Mouse (Mus musculus) heart, embryonic 12.5 days (tissue): ENCODE measurements around the gene Kcnn1. TPM values are rescaled to one million over a fixed set of nuclear protein-coding genes. Genes with fewer than 3 reads are reported as not detected.

Experiments
- ATAC-seq: fragments of 200-750 bp; cut with Nextera tagmentation; 2 replicates; pipeline ENCODE4 v1.8.0; 2017; ENCODE audit warnings: moderate TSS enrichment, moderate library complexity; ENCODE audit not compliant: insufficient number of reproducible peaks, low FRiP score
- H3K27ac ChIP-seq: fragments of 300-500 bp; sonication (generic); 2 replicates; pipeline ENCODE4 v1.5.1; 2016; ENCODE audit warnings: mild to moderate bottlenecking, moderate library complexity; ENCODE audit not compliant: poor library complexity, severe bottlenecking
- H3K27me3 ChIP-seq: fragments of 300-500 bp; sonication (generic); replicated peaks from 2 replicates; pipeline ENCODE4 v1.6.1; 2016; ENCODE audit warnings: mild to moderate bottlenecking, moderate library complexity
- H3K36me3 ChIP-seq: fragments of 300-500 bp; sonication (generic); 2 replicates; pipeline ENCODE4 v1.6.1; 2016; ENCODE audit warnings: mild to moderate bottlenecking, moderate library complexity
- H3K4me1 ChIP-seq: fragments of 300-500 bp; sonication (generic); replicated peaks from 2 replicates; pipeline ENCODE4 v1.6.1; 2016; ENCODE audit warnings: mild to moderate bottlenecking
- H3K4me2 ChIP-seq: fragments of 300-500 bp; sonication (generic); 2 replicates; pipeline ENCODE4 v1.6.1; 2016; ENCODE audit warnings: mild to moderate bottlenecking, moderate library complexity
- H3K4me3 ChIP-seq: fragments of 300-500 bp; sonication (generic); 2 replicates; pipeline ENCODE4 v1.5.1; 2016; ENCODE audit warnings: mild to moderate bottlenecking
- H3K9ac ChIP-seq: fragments of 300-500 bp; sonication (generic); 2 replicates; pipeline ENCODE4 v1.6.1; 2016; ENCODE audit warnings: mild to moderate bottlenecking, moderate library complexity
- H3K9me3 ChIP-seq: fragments of 300-500 bp; sonication (generic); replicated peaks from 2 replicates; pipeline ENCODE4 v1.6.1; 2016; ENCODE audit warnings: mild to moderate bottlenecking, moderate library complexity
- WGBS: fragments of 180-500 bp; shearing (Covaris S2); methylation state at CpG from one replicate; pipeline ENCODE4 v1.1.7; 2016; 5-methylcytosine and 5-hydroxymethylcytosine counted together
- polyA plus RNA-seq: library from polyadenylated mRNA; unstranded; fragments of >200 nt; fragmentation: Nextera tagmentation; extraction: Ambion mirVana; gene quantifications from 2 replicates; pipeline ENCODE4 v1.2.1, GENCODE M21; 2016

The Kcnn1 gene
- polyA plus RNA-seq, 1 experiment from 2014 or later, result 1.8 TPM

DNA sequence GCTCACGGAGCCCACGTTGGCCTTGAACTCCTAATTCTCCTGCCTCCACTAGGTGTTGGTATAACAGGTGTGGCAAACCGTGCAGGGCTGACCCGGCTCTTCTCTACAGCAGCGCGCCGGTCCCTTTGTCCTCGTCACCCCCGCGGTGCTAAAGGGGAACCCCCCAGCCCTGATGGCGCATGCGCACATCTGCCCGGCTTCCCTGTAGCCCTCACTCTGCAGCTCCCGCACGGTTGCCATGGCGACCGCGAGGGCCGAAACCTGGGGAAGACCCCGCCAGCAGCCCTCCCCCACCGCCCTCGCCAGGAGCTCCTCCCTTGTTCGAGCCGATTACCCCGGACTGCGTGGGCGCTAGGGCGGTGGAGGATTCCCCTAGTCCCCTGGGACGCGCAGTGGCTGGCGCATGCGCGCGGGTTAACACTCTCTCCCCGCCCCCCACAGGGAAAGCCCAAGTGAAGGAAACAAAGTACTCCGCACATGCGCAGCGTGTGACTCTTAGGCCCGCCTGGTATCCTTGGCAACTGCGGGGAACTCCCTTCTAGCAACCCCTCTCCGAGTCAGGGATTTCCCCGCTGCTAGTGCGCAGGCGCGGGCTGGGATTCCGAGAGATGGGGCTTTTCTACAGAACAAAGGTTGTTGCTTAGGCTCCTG, 2.4 kb upstream of the Kcnn1 start:
- ATAC-seq, result peak; percentile 91
- Histone ChIP-seq H3K9ac (peak overlapping the region; percentile 69), H3K36me3 (peaks cover 8% of the 10 kb centered on the region), H3K9me3 (no peaks in the 10 kb centered on the region), H3K4me3 (peak overlapping the region; percentile 59), H3K4me2 (peak overlapping the region; percentile 90), H3K27ac (peak overlapping the region; percentile 71), H3K27me3 (peaks cover 29% of the 10 kb centered on the region), H3K4me1 (peaks cover 57% of the 10 kb centered on the region)
- WGBS, result under 1% methylated on average over 46 of the region's 46 CpGs

DNA sequence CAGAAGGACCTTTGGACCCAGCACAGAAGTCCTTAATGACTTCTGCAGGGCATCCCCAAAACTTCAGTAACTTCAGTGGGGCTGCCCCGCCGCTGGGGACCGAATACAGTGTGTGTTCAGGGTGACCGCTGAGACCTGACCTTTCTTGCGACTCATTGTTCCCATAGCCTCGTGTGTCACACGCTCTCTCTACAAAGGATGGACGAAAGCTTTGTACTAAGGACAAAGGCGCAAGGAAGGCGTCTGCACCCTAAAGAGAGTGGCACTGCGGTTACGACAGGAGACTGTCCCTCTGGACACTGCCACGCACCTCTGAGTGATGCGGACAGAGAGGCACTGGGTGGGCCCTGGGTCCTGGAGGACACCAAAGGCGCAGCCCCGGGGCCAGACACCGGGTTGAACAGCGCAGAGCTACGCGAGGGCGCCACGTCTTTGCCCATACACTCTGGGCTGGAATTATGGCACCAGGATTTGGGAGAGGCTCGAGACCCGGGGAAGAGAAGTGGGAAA, 1.7 kb upstream of the Kcnn1 start:
- peak overlapping the region; percentile 90 for H3K4me2 ChIP-seq
- peak overlapping the region; percentile 69 for H3K9ac ChIP-seq
- H3K27me3 ChIP-seq, result peaks cover 35% of the 10 kb centered on the region
- H3K4me3 ChIP-seq, result peak overlapping the region; percentile 59
- H3K4me1 ChIP-seq, result peaks cover 55% of the 10 kb centered on the region
- ATAC-seq, result no peak
- H3K9me3 ChIP-seq, result no peaks in the 10 kb centered on the region
- H3K27ac ChIP-seq, result peak overlapping the region; percentile 71; the same call in 1 of the 2 replicates
- WGBS, result 2% methylated on average over 24 of the region's 24 CpGs
- H3K36me3 ChIP-seq, result peaks cover 8% of the 10 kb centered on the region

DNA sequence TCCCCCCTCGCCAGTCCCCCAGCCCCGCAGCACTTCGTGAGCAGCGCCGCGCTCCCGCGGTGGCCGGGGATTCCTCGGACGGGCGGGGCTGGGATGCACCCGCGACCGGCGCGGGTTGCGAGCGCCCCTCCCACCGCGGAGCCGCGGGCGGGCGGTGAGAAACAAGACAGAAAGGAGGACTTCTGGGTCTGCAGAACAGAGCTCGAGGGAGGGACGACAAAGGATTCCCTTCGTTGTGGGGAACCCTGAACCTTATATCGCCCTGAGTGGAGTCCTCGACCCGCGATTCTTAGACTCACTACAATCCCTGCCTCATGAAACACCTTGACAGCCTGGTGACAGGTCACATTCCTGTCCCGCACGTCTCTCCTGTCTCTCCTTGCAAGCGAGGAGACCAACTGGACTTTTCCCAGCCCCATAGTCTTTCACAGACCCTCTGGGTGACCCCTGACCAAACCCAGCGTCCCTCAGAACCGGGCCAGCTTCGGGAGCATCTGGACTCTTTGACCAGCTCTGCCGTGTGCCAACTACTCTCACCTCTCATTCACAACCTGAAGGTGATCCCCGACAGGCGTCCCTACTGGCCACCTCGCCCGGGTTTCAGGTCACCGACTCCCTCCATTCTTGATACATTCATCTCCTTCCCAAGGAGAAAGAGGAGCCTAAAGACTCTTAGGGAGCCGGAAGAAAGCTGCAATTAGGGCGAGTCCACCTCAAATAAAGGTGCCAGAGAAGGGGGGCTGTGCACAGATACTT, 1.1 kb upstream of the Kcnn1 start:
- ATAC-seq, result no peak
- no peaks in the 10 kb centered on the region for H3K9me3 ChIP-seq
- 1% methylated on average over 45 of the region's 46 CpGs for WGBS
- H3K27ac ChIP-seq, result no peak overlapping the region
- H3K4me2 ChIP-seq, result peak overlapping the region; percentile 90
- H3K4me1 ChIP-seq, result peaks cover 49% of the 10 kb centered on the region
- peaks cover 8% of the 10 kb centered on the region for H3K36me3 ChIP-seq
- peak overlapping the region; percentile 69 for H3K9ac ChIP-seq
- peaks cover 35% of the 10 kb centered on the region for H3K27me3 ChIP-seq
- peak overlapping the region; percentile 59 for H3K4me3 ChIP-seq

GRCm38 (mm10) chr8:70857516-70857915, 5.5 kb downstream of the Kcnn1 start:
- no peak overlapping the region for H3K27ac ChIP-seq
- peaks cover 17% of the 10 kb centered on the region for H3K4me1 ChIP-seq
- no peak overlapping the region for H3K4me2 ChIP-seq
- H3K9ac ChIP-seq, result no peak overlapping the region
- H3K27me3 ChIP-seq, result peaks cover 54% of the 10 kb centered on the region
- H3K36me3 ChIP-seq, result no peaks in the 10 kb centered on the region
- H3K4me3 ChIP-seq, result no peak overlapping the region
- H3K9me3 ChIP-seq, result no peaks in the 10 kb centered on the region
- no peak for ATAC-seq
- WGBS, result 16% methylated on average over 4 of the region's 4 CpGs

DNA sequence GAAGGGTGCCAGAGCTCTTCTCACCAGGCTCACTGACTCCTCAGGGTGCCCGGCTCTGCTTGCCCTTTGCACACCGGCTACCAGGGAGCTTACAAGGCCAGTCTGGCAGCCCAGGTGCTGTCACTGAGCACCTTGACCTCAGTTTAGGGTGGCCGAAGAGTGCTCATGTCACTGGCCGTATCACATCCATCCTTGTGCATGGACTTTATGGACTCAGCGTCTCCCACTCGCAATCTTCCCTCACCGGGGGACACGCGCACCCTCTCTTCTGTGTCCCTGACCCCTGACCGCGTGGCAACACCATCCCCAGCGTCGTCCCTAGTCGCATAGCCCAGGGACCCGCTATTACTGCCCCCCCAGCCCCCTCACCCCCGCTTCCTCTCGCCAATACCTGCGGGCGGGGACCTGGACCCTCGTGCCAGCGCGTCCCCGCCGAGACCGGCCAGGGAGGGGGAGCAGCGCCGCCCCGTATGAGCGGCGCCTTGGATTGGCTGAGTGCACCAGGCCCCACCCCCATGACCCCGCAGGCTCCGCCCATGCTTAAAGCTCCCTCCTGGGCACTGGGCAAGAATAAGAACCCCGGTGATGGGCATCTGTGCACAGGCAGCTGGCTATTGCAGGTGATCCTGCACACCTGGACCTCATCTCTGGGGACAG, 6.4 kb downstream of the Kcnn1 start:
- peak overlapping the region; percentile 97 for H3K4me2 ChIP-seq
- no peaks in the 10 kb centered on the region for H3K9me3 ChIP-seq
- H3K36me3 ChIP-seq, result no peaks in the 10 kb centered on the region
- peak overlapping the region; percentile 74 for H3K9ac ChIP-seq
- H3K4me3 ChIP-seq, result peak overlapping the region; percentile 58
- H3K4me1 ChIP-seq, result peaks cover 20% of the 10 kb centered on the region
- H3K27me3 ChIP-seq, result peaks cover 45% of the 10 kb centered on the region
- WGBS, result 8% methylated on average over 33 of the region's 33 CpGs
- peak; percentile 80 for ATAC-seq
- no peak overlapping the region for H3K27ac ChIP-seq

- peak overlapping the region; percentile 97; the same call in 1 of the 2 replicates for H3K4me2 ChIP-seq
- no peak overlapping the region for H3K27ac ChIP-seq
- no peaks in the 10 kb centered on the region for H3K9me3 ChIP-seq
- H3K36me3 ChIP-seq, result no peaks in the 10 kb centered on the region
- H3K4me3 ChIP-seq, result no peak overlapping the region
- ATAC-seq, result no peak
- H3K4me1 ChIP-seq, result peaks cover 20% of the 10 kb centered on the region
- H3K9ac ChIP-seq, result no peak overlapping the region
- peaks cover 39% of the 10 kb centered on the region for H3K27me3 ChIP-seq
- 59% methylated on average over 5 of the region's 5 CpGs for whole genome bisulfite sequencing
Observed at GRCm38 (mm10) chr8:70856028-70856427, 7.0 kb downstream of the Kcnn1 start.

GRCm38 (mm10) chr8:70853863-70854262, 9.2 kb downstream of the Kcnn1 start:
- WGBS, result 66% methylated on average over 2 of the region's 2 CpGs
- no peak for ATAC-seq
- H3K4me1 ChIP-seq, result peaks cover 20% of the 10 kb centered on the region
- H3K36me3 ChIP-seq, result no peaks in the 10 kb centered on the region
- H3K9me3 ChIP-seq, result no peaks in the 10 kb centered on the region
- H3K27me3 ChIP-seq, result peaks cover 44% of the 10 kb centered on the region
- H3K4me3 ChIP-seq, result no peak overlapping the region
- H3K4me2 ChIP-seq, result no peak overlapping the region
- no peak overlapping the region for H3K9ac ChIP-seq
- H3K27ac ChIP-seq, result no peak overlapping the region

- Histone ChIP-seq H3K27ac (no peak overlapping the region), H3K4me3 (no peak overlapping the region), H3K9me3 (no peaks in the 10 kb centered on the region), H3K9ac (no peak overlapping the region), H3K4me1 (peaks cover 20% of the 10 kb centered on the region), H3K27me3 (peaks cover 55% of the 10 kb centered on the region), H3K36me3 (no peaks in the 10 kb centered on the region), H3K4me2 (no peak overlapping the region)
- 85% methylated on average over 41 of the region's 41 CpGs for WGBS
- ATAC-seq, result no peak
Observed at GRCm38 (mm10) chr8:70852595-70853231, 10.3 kb downstream of the Kcnn1 start.

DNA sequence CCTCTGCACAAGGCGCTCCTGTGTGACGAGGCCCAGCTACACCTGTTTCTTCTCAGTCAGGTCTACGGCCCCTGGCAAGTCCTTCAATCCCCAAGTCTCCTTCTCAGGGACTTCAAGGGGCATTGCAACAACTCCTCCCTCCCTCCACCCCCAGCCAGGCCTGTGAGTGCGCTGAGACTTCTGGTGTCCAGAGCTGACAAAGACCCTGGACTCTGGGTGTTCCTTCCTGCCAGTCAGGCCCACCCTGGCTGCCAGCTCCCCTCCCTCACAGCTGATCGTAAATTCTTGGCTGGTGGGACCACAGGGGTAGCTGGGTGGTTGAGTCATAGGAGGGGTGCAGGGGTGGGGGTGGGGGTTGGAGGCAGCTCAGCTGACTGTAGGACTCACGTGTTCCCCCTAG, 11.2 kb downstream of the Kcnn1 start:
- Histone ChIP-seq H3K9ac (0 out of 2 replicates have a peak overlapping the region, but pooled peaks have one; percentile 32), H3K27me3 (peaks cover 57% of the 10 kb centered on the region), H3K27ac (no peak overlapping the region), H3K4me1 (peaks cover 12% of the 10 kb centered on the region), H3K4me2 (no peak overlapping the region), H3K36me3 (no peaks in the 10 kb centered on the region), H3K9me3 (no peaks in the 10 kb centered on the region), H3K4me3 (no peak overlapping the region)
- WGBS, result 51% methylated on average over 6 of the region's 6 CpGs
- ATAC-seq, result no peak

- H3K9me3 ChIP-seq, result no peaks in the 10 kb centered on the region
- ATAC-seq, result no peak
- no peaks in the 10 kb centered on the region for H3K36me3 ChIP-seq
- no peak overlapping the region for H3K9ac ChIP-seq
- H3K4me1 ChIP-seq, result peaks cover 7% of the 10 kb centered on the region; the same call in 1 of the 2 replicates
- peaks cover 58% of the 10 kb centered on the region for H3K27me3 ChIP-seq
- no peak overlapping the region for H3K4me3 ChIP-seq
- no peak overlapping the region for H3K27ac ChIP-seq
- 85% methylated on average over 4 of the region's 4 CpGs for WGBS
- no peak overlapping the region for H3K4me2 ChIP-seq
Observed at GRCm38 (mm10) chr8:70850947-70851346, 12.1 kb downstream of the Kcnn1 start.
